Mouse (Mus musculus): ENCODE results near the gene Sec22c. TPM values are rescaled to one million over a fixed set of nuclear protein-coding genes. Genes with fewer than 3 reads are reported as not detected.

The Sec22c gene
- polyA plus RNA-seq, 1 experiment from 2014 or later = 3.7 TPM

Other genes starting within 250 kb of the Sec22c start
- gene Cck, start 209.8 kb downstream of the Sec22c start, polyA plus RNA-seq (2015; fragmentation: Nextera tagmentation; extraction: Ambion mirVana) = 0.35 and 0.57 TPM in 2 replicates
- gene Lyzl4, start 63.4 kb downstream of the Sec22c start, polyA plus RNA-seq (2015; fragmentation: Nextera tagmentation; extraction: Ambion mirVana) = 0.14 TPM in 1 of 2 replicates, not detected in the other
- 0.27 and 0.29 TPM in 2 replicates for gene Vipr1, start 62.8 kb downstream of the Sec22c start, polyA plus RNA-seq (2015; fragmentation: Nextera tagmentation; extraction: Ambion mirVana)
- 78.9 and 81.9 TPM in 2 replicates for gene Ss18l2, start 4.8 kb upstream of the Sec22c start, polyA plus RNA-seq (2015; fragmentation: Nextera tagmentation; extraction: Ambion mirVana)
- gene Nktr, start 13.7 kb upstream of the Sec22c start, polyA plus RNA-seq (2015; fragmentation: Nextera tagmentation; extraction: Ambion mirVana) = 29.7 and 33.3 TPM in 2 replicates
- 1.2 and 1.3 TPM in 2 replicates for gene Zfp651, start 53.8 kb upstream of the Sec22c start, polyA plus RNA-seq (2015; fragmentation: Nextera tagmentation; extraction: Ambion mirVana)
- 0.27 and 0.45 TPM in 2 replicates for gene Klhl40, start 72.1 kb upstream of the Sec22c start, polyA plus RNA-seq (2015; fragmentation: Nextera tagmentation; extraction: Ambion mirVana)
- gene Hhatl, start 87.0 kb upstream of the Sec22c start, polyA plus RNA-seq (2015; fragmentation: Nextera tagmentation; extraction: Ambion mirVana) = 0.12 and 0.15 TPM in 2 replicates
- gene Ccdc13, start 134.0 kb upstream of the Sec22c start, polyA plus RNA-seq (2015; fragmentation: Nextera tagmentation; extraction: Ambion mirVana) = not detected in 2 replicates
- 105 and 113 TPM in 2 replicates for gene Higd1a, start 152.9 kb upstream of the Sec22c start, polyA plus RNA-seq (2015; fragmentation: Nextera tagmentation; extraction: Ambion mirVana)
- gene Ackr2, start 192.9 kb upstream of the Sec22c start, polyA plus RNA-seq (2015; fragmentation: Nextera tagmentation; extraction: Ambion mirVana) = 0.21 and 0.27 TPM in 2 replicates
- gene Cyp8b1, start 210.8 kb upstream of the Sec22c start, polyA plus RNA-seq (2015; fragmentation: Nextera tagmentation; extraction: Ambion mirVana) = 0.46 and 0.63 TPM in 2 replicates
- gene Fam198a, start 245.5 kb upstream of the Sec22c start, polyA plus RNA-seq (2015; fragmentation: Nextera tagmentation; extraction: Ambion mirVana) = 0.12 and 0.25 TPM in 2 replicates